ENCODE assay signal across 9 mouse cellular contexts in genomic region chr4:135655499-135655898, GRCm38 (mm10). TPM values are rescaled to one million over a fixed set of nuclear protein-coding genes. Genes with fewer than 3 reads are reported as not detected.
DNase-seq lines count a peak whose midpoint lies in the region; ATAC-seq and TF ChIP-seq lines count a peak whose summit lies in the region.
"Had no signal": no experiment of that assay in that cellular context is flagged by ENCODE, and none has a peak within 500 bp of the region (broad histone marks: within the 10 kb centered on the region; RNA-seq: fewer than 3 reads in every experiment).

No protein-coding gene starts in this region.

- peaks cover 45% of the 10 kb centered on the region for H3K4me1 ChIP-seq in kidney, embryonic 15.5 days
- peaks cover 63% of the 10 kb centered on the region for H3K4me1 ChIP-seq in E14TG2a.4 (replicated peaks; ENCODE audit: low read depth, low read length)

- H3K9ac ChIP-seq in kidney, embryonic 15.5 days: no peak overlapping the region

- no peak for TF ChIP-seq CTCF in E14TG2a.4 (conservative IDR thresholded peaks at IDR 0.05; ENCODE audit: low read length)

- peaks cover 2% of the 10 kb centered on the region; the same call in 1 of the 2 replicates for H3K27me3 ChIP-seq in kidney, embryonic 15.5 days
- H3K27me3 ChIP-seq in E14TG2a.4 (ENCODE audit: insufficient read depth, low read length): peaks cover 25% of the 10 kb centered on the region

- ATAC-seq in kidney, embryonic 15.5 days (replicated peaks; ENCODE audit: low FRiP score): no peak

- H3K4me2 ChIP-seq in kidney, embryonic 15.5 days: 0 out of 2 replicates have a peak overlapping the region, but pooled peaks have one; percentile 7

- no peak overlapping the region for H3K27ac ChIP-seq in kidney, embryonic 15.5 days

- no peak overlapping the region for H3K4me3 ChIP-seq in kidney, embryonic 15.5 days (replicated peaks)
- H3K4me3 ChIP-seq in E14TG2a.4 (replicated peaks; ENCODE audit: low read length): peak overlapping the region; percentile 20

- DNase-seq in cerebellum, postnatal 10 days: peak; percentile 51 to 61
- DNase-seq in cerebellum, adult 11-12 months: no peak
- DNase-seq in kidney, adult 8-10 months: no peak
- DNase-seq in heart, postnatal 10 days: peak; percentile 58 to 73
- no peak for DNase-seq in frontal cortex, postnatal 25 days (ENCODE audit: low spot score in 2 of 2)
- no peak for DNase-seq in urinary bladder, postnatal 36 days (ENCODE audit: low spot score in 2 of 2)
- DNase-seq: cerebellum, adult 11 months had no signal

- H3K9me3 ChIP-seq in kidney, embryonic 15.5 days (replicated peaks): no peaks in the 10 kb centered on the region
- no peaks in the 10 kb centered on the region for H3K9me3 ChIP-seq in E14TG2a.4 (ENCODE audit: low read length)

- 27% methylated on average over 7 of the region's 7 CpGs for WGBS in kidney, embryonic 15.5 days

- intact Hi-C loops in heart, postnatal 10 days (cut with DNase I): loop anchor here (2.0 kb wide), 1 partner anchor 85 kb away; no protein-coding TSS in a partner anchor

- no peaks in the 10 kb centered on the region for H3K36me3 ChIP-seq in kidney, embryonic 15.5 days
- no peaks in the 10 kb centered on the region for H3K36me3 ChIP-seq in E14TG2a.4 (ENCODE audit: insufficient read depth, low read length)

RNA-seq across cellular contexts. Expression of gene Ifnlr1, which starts 30.6 kb away (rescaled TPM):
- 1.1 TPM in 2 replicates for polyA plus RNA-seq in kidney, embryonic 15.5 days (2015; fragmentation: Nextera tagmentation; extraction: Ambion mirVana)
- total RNA-seq in heart, postnatal 10 days (2021): 1 to 10 TPM; 3.4 to 4.1 TPM

Comparison
In these comparisons a context has a peak if more than half of its experiments do, and no peak if none do; other contexts are left out.
1. DNase-seq: peak in cerebellum, postnatal 10 days (2 of 2) and heart, postnatal 10 days (2 of 2); none in cerebellum, adult 11-12 months (single experiment), kidney, adult 8-10 months (0 of 2), frontal cortex, postnatal 25 days (0 of 2) and urinary bladder, postnatal 36 days (0 of 2).